ENCODE assay signal across 7 mouse cellular contexts in the genomic region with DNA sequence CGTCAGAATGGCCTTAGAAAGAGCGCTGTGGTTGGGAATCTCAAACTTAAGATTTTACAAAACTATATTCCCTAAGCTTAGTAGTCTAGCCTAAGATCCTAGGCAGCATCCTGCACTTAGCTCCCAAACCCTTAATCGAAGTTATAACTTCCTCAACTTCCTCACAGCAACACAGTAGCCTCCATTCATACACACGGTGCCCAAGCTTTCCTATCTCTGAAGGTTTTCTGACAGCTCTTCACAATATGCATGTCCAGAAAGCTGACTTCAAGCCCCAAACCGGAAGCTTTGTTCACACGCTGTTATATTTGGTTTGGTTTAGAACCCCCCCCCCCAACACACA. TPM values are rescaled to one million over a fixed set of nuclear protein-coding genes. Genes with fewer than 3 reads are reported as not detected.
A peak's percentile ranks its signal among the peaks of the same experiment; 100 is the strongest.
DNase-seq lines count a peak whose midpoint lies in the region; ATAC-seq and TF ChIP-seq lines count a peak whose summit lies in the region.

No protein-coding gene starts in this region.

- H3K4me2 ChIP-seq in lung, embryonic 15.5 days = peak overlapping the region; percentile 84
- peak overlapping the region; percentile 73 for H3K4me2 ChIP-seq in limb, embryonic 13.5 days (replicated peaks)

- ATAC-seq in lung, embryonic 15.5 days (ENCODE audit: borderline replicate concordance, extremely low read depth, low FRiP score, low TSS enrichment) = no peak
- no peak for ATAC-seq in limb, embryonic 13.5 days (ENCODE audit: low FRiP score, low read depth)

- no peak for TF ChIP-seq CTCF in small intestine, adult 2 months (IDR thresholded peaks at IDR 0.05; ENCODE audit: extremely low read depth, insufficient read length, insufficient replicate concordance, low read depth, low read length)

- no peak for TF ChIP-seq POLR2A in small intestine, adult 2 months (IDR thresholded peaks at IDR 0.05; ENCODE audit: low read depth, low read length)

- peak overlapping the region; percentile 68 for H3K9ac ChIP-seq in lung, embryonic 15.5 days
- H3K9ac ChIP-seq in limb, embryonic 13.5 days = peak overlapping the region; percentile 79

- H3K36me3 ChIP-seq in lung, embryonic 15.5 days = peaks cover 27% of the 10 kb centered on the region
- H3K36me3 ChIP-seq in forebrain, embryonic 10.5 days (replicated peaks) = peaks cover 38% of the 10 kb centered on the region
- H3K36me3 ChIP-seq in limb, embryonic 13.5 days = peaks cover 35% of the 10 kb centered on the region
- peaks cover 12% of the 10 kb centered on the region for H3K36me3 ChIP-seq in small intestine, adult 2 months (ENCODE audit: control insufficient read depth, insufficient read depth, low read length)

- H3K4me3 ChIP-seq in lung, embryonic 15.5 days = peak overlapping the region; percentile 68
- peak overlapping the region; percentile 79 for H3K4me3 ChIP-seq in forebrain, embryonic 10.5 days
- peak overlapping the region; percentile 66 for H3K4me3 ChIP-seq in limb, embryonic 13.5 days
- H3K4me3 ChIP-seq in small intestine, adult 2 months (ENCODE audit: low read depth, low read length) = peak overlapping the region; percentile 97

- peak overlapping the region; percentile 83 for H3K27ac ChIP-seq in lung, embryonic 15.5 days
- peak overlapping the region; percentile 98 for H3K27ac ChIP-seq in forebrain, embryonic 10.5 days
- no peak overlapping the region for H3K27ac ChIP-seq in limb, embryonic 13.5 days
- H3K27ac ChIP-seq in small intestine, adult 2 months (ENCODE audit: insufficient read depth, low read depth, low read length) = no peak overlapping the region

- WGBS in lung, embryonic 15.5 days = 18% methylated on average over 6 of the region's 6 CpGs
- WGBS in forebrain, embryonic 10.5 days = 27% methylated on average over 6 of the region's 6 CpGs
- WGBS in limb, embryonic 13.5 days = 26% methylated on average over 6 of the region's 6 CpGs
- 17% methylated on average over 6 of the region's 6 CpGs for WGBS in small intestine, adult 2 months

- peaks cover 18% of the 10 kb centered on the region for H3K4me1 ChIP-seq in lung, embryonic 15.5 days
- H3K4me1 ChIP-seq in forebrain, embryonic 10.5 days = peaks cover 23% of the 10 kb centered on the region
- peaks cover 34% of the 10 kb centered on the region for H3K4me1 ChIP-seq in limb, embryonic 13.5 days
- no peaks in the 10 kb centered on the region for H3K4me1 ChIP-seq in small intestine, adult 2 months (ENCODE audit: control insufficient read depth, insufficient read depth, insufficient read length, low read length)

- H3K9me3 ChIP-seq in lung, embryonic 15.5 days = no peaks in the 10 kb centered on the region
- no peaks in the 10 kb centered on the region for H3K9me3 ChIP-seq in forebrain, embryonic 10.5 days
- no peaks in the 10 kb centered on the region for H3K9me3 ChIP-seq in limb, embryonic 13.5 days

- H3K27me3 ChIP-seq in lung, embryonic 15.5 days = no peaks in the 10 kb centered on the region
- H3K27me3 ChIP-seq in forebrain, embryonic 10.5 days (ENCODE audit: poor library complexity, severe bottlenecking) = no peaks in the 10 kb centered on the region
- H3K27me3 ChIP-seq in limb, embryonic 13.5 days = no peaks in the 10 kb centered on the region
- no peaks in the 10 kb centered on the region for H3K27me3 ChIP-seq in small intestine, adult 2 months (ENCODE audit: control insufficient read depth, insufficient read depth, low read length)

- no peak for DNase-seq in lung, postnatal 25 days (ENCODE audit: low spot score)
- DNase-seq in forebrain, embryonic 10.5 days (ENCODE audit: extremely low spot score, low spot score) = no peak
- DNase-seq in left cerebral cortex, adult 8-10 months (ENCODE audit: low spot score in 2 of 2) = no peak
- DNase-seq in thymus, postnatal 10 days (ENCODE audit: low spot score in 2 of 2) = no peak

RNA-seq across cellular contexts. Expression of a gene that starts 0.9 kb away (rescaled TPM):
- 12.6 and 13.6 TPM in 2 replicates for polyA plus RNA-seq in lung, embryonic 15.5 days (2015; fragmentation: Nextera tagmentation; extraction: Ambion mirVana)
- 15.7 and 20.0 TPM in 2 replicates for polyA plus RNA-seq in forebrain, embryonic 10.5 days (2016; fragmentation: Nextera tagmentation; extraction: Ambion mirVana)
- polyA plus RNA-seq in limb, embryonic 13.5 days (2015; fragmentation: Nextera tagmentation; extraction: Ambion mirVana) = 14.4 and 16.1 TPM in 2 replicates
- 11.2 and 21.4 TPM in 2 replicates for polyA plus RNA-seq in small intestine, adult 2 months (2012; rRNA removed)
- 10 to 100 TPM; 11.5 to 13.4 (median 12.7) TPM for total RNA-seq in left cerebral cortex, adult 8-10 months (2022)

RNA-seq across cellular contexts. Expression of a gene that starts 23.2 kb away (rescaled TPM):
- 16.4 and 16.5 TPM in 2 replicates for polyA plus RNA-seq in lung, embryonic 15.5 days (2015; fragmentation: Nextera tagmentation; extraction: Ambion mirVana)
- polyA plus RNA-seq in forebrain, embryonic 10.5 days (2016; fragmentation: Nextera tagmentation; extraction: Ambion mirVana) = 14.0 and 15.1 TPM in 2 replicates
- polyA plus RNA-seq in limb, embryonic 13.5 days (2015; fragmentation: Nextera tagmentation; extraction: Ambion mirVana) = 15.0 and 17.4 TPM in 2 replicates
- 8.5 and 10.9 TPM in 2 replicates for polyA plus RNA-seq in small intestine, adult 2 months (2012; rRNA removed)
- 10 to 100 TPM; 86.1 to 96.3 (median 94.1) TPM for total RNA-seq in left cerebral cortex, adult 8-10 months (2022)

RNA-seq across cellular contexts. Expression of a gene that starts 46.3 kb away (rescaled TPM):
- 125 and 126 TPM in 2 replicates for polyA plus RNA-seq in lung, embryonic 15.5 days (2015; fragmentation: Nextera tagmentation; extraction: Ambion mirVana)
- polyA plus RNA-seq in forebrain, embryonic 10.5 days (2016; fragmentation: Nextera tagmentation; extraction: Ambion mirVana) = 148 and 151 TPM in 2 replicates
- 145 and 149 TPM in 2 replicates for polyA plus RNA-seq in limb, embryonic 13.5 days (2015; fragmentation: Nextera tagmentation; extraction: Ambion mirVana)
- 29.4 and 58.7 TPM in 2 replicates for polyA plus RNA-seq in small intestine, adult 2 months (2012; rRNA removed)
- total RNA-seq in left cerebral cortex, adult 8-10 months (2022) = 10 to 100 TPM; 89.9 to 93.5 (median 91.2) TPM

RNA-seq across cellular contexts. Expression of a gene that starts 54.9 kb away (rescaled TPM):
- polyA plus RNA-seq in lung, embryonic 15.5 days (2015; fragmentation: Nextera tagmentation; extraction: Ambion mirVana) = 83.2 and 86.8 TPM in 2 replicates
- polyA plus RNA-seq in forebrain, embryonic 10.5 days (2016; fragmentation: Nextera tagmentation; extraction: Ambion mirVana) = 114 and 118 TPM in 2 replicates
- 97.5 and 102 TPM in 2 replicates for polyA plus RNA-seq in limb, embryonic 13.5 days (2015; fragmentation: Nextera tagmentation; extraction: Ambion mirVana)
- polyA plus RNA-seq in small intestine, adult 2 months (2012; rRNA removed) = 8.1 and 11.4 TPM in 2 replicates
- 10 to 100 TPM; 31.6 to 42.4 (median 37.2) TPM for total RNA-seq in left cerebral cortex, adult 8-10 months (2022)

Comparison
In these comparisons a context has a peak if more than half of its experiments do, and no peak if none do; other contexts are left out.
1. H3K27ac ChIP-seq: peak in lung, embryonic 15.5 days (single experiment) and forebrain, embryonic 10.5 days (single experiment); none in limb, embryonic 13.5 days (single experiment) and small intestine, adult 2 months (single experiment).
2. Peak in every context shown above with its lines, with median percentiles within 50 percentile points of each other: H3K4me3 ChIP-seq.